Mouse (Mus musculus): ENCODE data around the gene Atp1a1. TPM values are rescaled to one million over a fixed set of nuclear protein-coding genes. Genes with fewer than 3 reads are reported as not detected.

Gene Atp1a1
- polyA plus RNA-seq (2017; shearing (Covaris generic)), result 70.7 TPM

GRCm38 (mm10) chr3:101604550-101605223 is at the start of gene Atp1a1:
TSS of gene Atp1a1 (minus strand) at chr3:101604684.

Other genes with a start within 250 kb of the Atp1a1 start
- 0.43 TPM for gene Igsf3, start 227.6 kb downstream of the Atp1a1 start, polyA plus RNA-seq (2017; shearing (Covaris generic))
- gene Mab21l3, start 244.3 kb upstream of the Atp1a1 start, polyA plus RNA-seq (2017; shearing (Covaris generic)), result not detected